Mouse (Mus musculus) stomach, embryonic 16.5 days (tissue): ENCODE measurements around the gene Ppp1r12c. TPM values are rescaled to one million over a fixed set of nuclear protein-coding genes. Genes with fewer than 3 reads are reported as not detected.
"Not testable (repeated sequence)": the region's sequence is repeated elsewhere in the genome, so short reads cannot be mapped to it uniquely, and the experiment has no call there.

Experiments
- ATAC-seq: fragments of 200-750 bp; cut with Nextera tagmentation; 2 replicates; pipeline ENCODE4 v1.8.0; 2017; ENCODE audit warnings: moderate number of reproducible peaks, moderate TSS enrichment; ENCODE audit not compliant: insufficient read depth, low FRiP score
- H3K27ac ChIP-seq: fragments of 300-500 bp; sonication (generic); 2 replicates; pipeline ENCODE4 v1.5.1; 2014; ENCODE audit warnings: low read length
- H3K27me3 ChIP-seq: fragments of 300-500 bp; sonication (generic); 2 replicates; pipeline ENCODE4 v1.6.1; 2014; ENCODE audit warnings: low read length, control low read depth, mixed read lengths; ENCODE audit not compliant: control insufficient read depth, insufficient read depth
- H3K36me3 ChIP-seq: fragments of 300-500 bp; sonication (generic); 2 replicates; pipeline ENCODE4 v1.6.1; 2014; ENCODE audit warnings: low read length; ENCODE audit not compliant: control insufficient read depth, insufficient read depth
- H3K4me1 ChIP-seq: fragments of 300-500 bp; sonication (generic); 2 replicates; pipeline ENCODE4 v1.6.1; 2014; ENCODE audit warnings: low read length, control low read depth, mixed read lengths; ENCODE audit not compliant: control insufficient read depth, insufficient read depth
- H3K4me2 ChIP-seq: fragments of 300-500 bp; sonication (generic); 2 replicates; pipeline ENCODE4 v1.6.1; 2014; ENCODE audit warnings: low read depth, low read length, mixed read lengths
- H3K4me3 ChIP-seq: fragments of 300-500 bp; sonication (generic); replicated peaks from 2 replicates; pipeline ENCODE4 v1.5.1; 2014; ENCODE audit warnings: mild to moderate bottlenecking, low read length
- H3K9ac ChIP-seq: fragments of 300-500 bp; sonication (generic); 2 replicates; pipeline ENCODE4 v1.6.1; 2014; ENCODE audit warnings: low read length
- H3K9me3 ChIP-seq: fragments of 300-500 bp; sonication (generic); replicated peaks from 2 replicates; pipeline ENCODE4 v1.6.1; 2016; ENCODE audit warnings: low read length, control low read depth; ENCODE audit not compliant: control insufficient read depth
- WGBS: fragments of 180-500 bp; shearing (Covaris S2); extraction: QIAGEN DNeasy Blood & Tissue Kit; methylation state at CpG from one replicate; pipeline ENCODE4 v1.1.7; 2014; 5-methylcytosine and 5-hydroxymethylcytosine counted together
- polyA plus RNA-seq: library from polyadenylated mRNA; unstranded; fragments of >200 nt; fragmentation: Nextera tagmentation; extraction: Ambion mirVana; gene quantifications from 2 replicates; pipeline ENCODE4 v1.2.1, GENCODE M21; 2015

Ppp1r12c gene
- polyA plus RNA-seq, 1 experiment from 2014 or later, result 22.3 TPM

DNA sequence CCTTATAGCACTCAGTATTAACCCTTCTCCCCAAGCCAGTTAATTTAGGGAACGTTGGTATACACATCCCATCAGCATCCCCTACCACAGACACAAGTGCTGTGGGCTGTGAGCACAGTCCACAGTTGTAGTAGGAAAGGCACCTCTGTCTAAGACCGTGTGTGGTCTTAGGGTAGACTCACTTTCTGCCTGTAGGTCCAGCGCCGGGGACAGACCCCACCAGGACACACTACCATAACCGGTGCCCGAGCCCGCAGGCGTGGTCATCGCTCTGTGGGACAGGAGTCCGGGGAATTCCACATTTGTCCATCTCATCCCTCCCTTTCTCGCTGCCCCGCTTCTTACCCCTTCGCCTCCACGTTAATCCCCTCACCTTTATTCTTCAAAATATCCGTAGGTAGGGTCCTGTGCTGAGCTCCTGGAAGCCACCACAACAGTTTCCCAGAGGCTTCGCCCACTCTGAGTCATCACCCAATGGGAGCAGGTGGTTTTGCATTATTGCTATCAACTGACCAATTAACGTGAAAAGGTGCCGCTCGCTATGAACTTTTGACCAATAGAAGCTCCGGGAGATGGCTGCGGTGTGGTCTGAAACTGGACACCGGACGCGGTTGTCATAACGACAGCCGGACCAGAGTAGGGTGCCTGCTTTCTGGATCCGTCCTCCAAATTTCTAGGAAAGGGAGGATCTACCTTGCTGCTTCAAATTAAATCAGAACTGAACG, 30.7 kb upstream of the Ppp1r12c start, which contains the start of gene Dnaaf3:
Gene Dnaaf3, minus strand, starts transcription at position 449 of the 725 bp plus-strand sequence.
- Histone ChIP-seq H3K27ac (no peak within 1 kb of the TSS), H3K9me3 (no peaks in the 10 kb centered on the region), H3K9ac (peak within 1 kb of the TSS; percentile 33; the same call in 1 of the 2 replicates), H3K36me3 (no peaks in the 10 kb centered on the region), H3K27me3 (no peaks in the 10 kb centered on the region), H3K4me2 (peak within 1 kb of the TSS; percentile 64), H3K4me3 (peak within 1 kb of the TSS; percentile 41), H3K4me1 (0 out of 2 replicates have a peak, but pooled peaks cover 4% of the 10 kb centered on the region)
- peak; percentile 95 for ATAC-seq
- 4% methylated on average over 28 of the region's 28 CpGs for WGBS

DNA sequence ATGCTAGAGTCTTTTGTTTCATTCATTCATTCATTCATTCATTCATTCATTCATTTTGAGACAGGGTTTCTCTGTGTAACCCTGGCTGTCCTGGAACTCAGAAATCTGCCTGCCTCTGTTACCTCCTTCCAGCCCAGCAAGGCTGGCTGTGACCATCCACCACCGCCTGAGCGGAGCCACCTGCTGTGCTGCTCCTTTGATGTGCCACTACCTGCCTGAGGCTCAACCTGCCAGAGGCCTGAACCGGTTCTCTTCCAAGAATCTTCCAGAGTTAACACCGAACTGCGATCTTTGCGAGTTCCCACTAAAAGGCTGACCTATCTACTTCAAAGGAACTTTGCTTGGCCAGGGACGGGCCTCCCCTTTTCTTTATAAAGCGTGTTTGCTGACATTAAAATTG, 28.7 kb upstream of the Ppp1r12c start:
- not testable (repeated sequence) for H3K36me3 ChIP-seq, H3K27me3 ChIP-seq, H3K4me2 ChIP-seq, H3K4me1 ChIP-seq, H3K4me3 ChIP-seq, ATAC-seq, H3K27ac ChIP-seq, H3K9me3 ChIP-seq, H3K9ac ChIP-seq
- 33% methylated on average over 7 of the region's 8 CpGs for WGBS

DNA sequence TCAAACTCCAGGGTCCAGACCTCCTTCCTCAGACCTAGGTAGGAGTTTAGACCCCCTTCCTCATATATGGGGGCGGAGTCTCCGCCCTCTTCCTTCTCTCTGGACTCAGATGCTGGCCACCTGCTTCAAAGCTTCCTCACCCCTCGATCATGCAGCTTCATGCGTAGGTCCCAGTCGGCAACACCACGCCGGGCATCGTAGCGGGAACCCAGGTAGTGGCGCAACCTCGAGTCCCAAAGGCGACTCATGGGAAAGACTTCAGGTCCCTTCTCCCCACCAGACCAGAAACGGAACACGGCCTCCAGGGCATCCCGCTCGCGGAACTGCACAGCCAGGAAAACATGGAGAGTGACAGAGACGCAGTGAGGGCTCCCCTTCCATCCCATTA, 25.8 kb upstream of the Ppp1r12c start:
- peaks cover 8% of the 10 kb centered on the region; the same call in 1 of the 2 replicates for H3K4me1 ChIP-seq
- H3K4me2 ChIP-seq, result peak overlapping the region; percentile 67; the same call in 1 of the 2 replicates
- H3K27ac ChIP-seq, result no peak overlapping the region
- 52% methylated on average over 18 of the region's 18 CpGs for WGBS
- H3K36me3 ChIP-seq, result no peaks in the 10 kb centered on the region
- H3K9ac ChIP-seq, result no peak overlapping the region
- H3K27me3 ChIP-seq, result no peaks in the 10 kb centered on the region
- ATAC-seq, result no peak
- H3K9me3 ChIP-seq, result no peaks in the 10 kb centered on the region
- peak overlapping the region; percentile 47 for H3K4me3 ChIP-seq

DNA sequence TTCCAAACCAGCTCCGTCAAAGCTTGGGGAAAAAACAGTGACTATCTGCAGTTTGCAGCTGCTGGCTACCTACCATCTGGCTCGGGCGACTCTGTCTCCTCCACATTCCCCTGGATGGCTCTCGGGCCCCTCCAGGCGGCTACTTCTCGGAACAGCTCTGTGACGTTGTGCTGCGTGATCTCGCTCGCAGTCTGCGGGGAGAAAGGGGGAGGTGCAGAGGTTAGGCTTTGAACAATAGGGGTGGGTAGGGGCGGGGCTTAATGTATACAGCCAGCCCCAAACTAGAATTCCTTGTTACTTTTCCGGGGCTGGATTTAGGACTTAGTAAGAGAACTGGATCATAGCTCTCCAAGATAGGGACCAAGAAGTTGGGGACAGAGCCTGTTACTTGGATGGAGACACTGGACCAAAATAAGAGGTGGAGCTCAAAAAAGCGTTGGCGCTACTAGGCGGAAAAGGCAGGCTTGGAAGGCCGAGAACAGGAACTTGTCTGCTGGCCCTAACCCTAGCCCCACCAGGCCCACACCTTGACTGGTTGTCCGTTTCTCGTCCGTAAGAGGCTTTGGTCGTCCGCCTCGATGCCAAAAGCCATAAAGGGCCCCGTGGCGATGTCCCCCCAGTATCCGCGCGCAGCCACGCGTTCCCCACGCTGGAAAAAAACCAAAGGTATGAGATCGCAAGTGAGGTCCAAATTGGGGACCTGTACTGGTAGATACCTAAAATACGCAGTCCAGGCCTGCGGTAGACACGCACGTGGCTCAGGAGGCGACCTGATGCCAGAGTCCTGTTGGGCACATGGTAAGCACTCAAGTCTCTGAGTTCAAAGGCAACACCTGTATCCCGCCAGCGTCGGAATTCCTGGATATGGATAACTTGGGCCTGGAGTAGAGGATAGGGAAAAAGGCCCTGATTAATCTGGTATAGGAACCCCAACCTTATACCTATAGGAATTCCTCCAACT, 25.1 kb upstream of the Ppp1r12c start:
- Histone ChIP-seq H3K27ac (peak overlapping the region; percentile 49), H3K4me1 (peaks cover 4% of the 10 kb centered on the region; the same call in 1 of the 2 replicates), H3K27me3 (no peaks in the 10 kb centered on the region), H3K36me3 (no peaks in the 10 kb centered on the region), H3K9ac (peak overlapping the region; percentile 74), H3K4me2 (peak overlapping the region; percentile 67), H3K9me3 (no peaks in the 10 kb centered on the region), H3K4me3 (peak overlapping the region; percentile 47)
- WGBS, result 21% methylated on average over 40 of the region's 40 CpGs
- peak; percentile 95 for ATAC-seq

DNA sequence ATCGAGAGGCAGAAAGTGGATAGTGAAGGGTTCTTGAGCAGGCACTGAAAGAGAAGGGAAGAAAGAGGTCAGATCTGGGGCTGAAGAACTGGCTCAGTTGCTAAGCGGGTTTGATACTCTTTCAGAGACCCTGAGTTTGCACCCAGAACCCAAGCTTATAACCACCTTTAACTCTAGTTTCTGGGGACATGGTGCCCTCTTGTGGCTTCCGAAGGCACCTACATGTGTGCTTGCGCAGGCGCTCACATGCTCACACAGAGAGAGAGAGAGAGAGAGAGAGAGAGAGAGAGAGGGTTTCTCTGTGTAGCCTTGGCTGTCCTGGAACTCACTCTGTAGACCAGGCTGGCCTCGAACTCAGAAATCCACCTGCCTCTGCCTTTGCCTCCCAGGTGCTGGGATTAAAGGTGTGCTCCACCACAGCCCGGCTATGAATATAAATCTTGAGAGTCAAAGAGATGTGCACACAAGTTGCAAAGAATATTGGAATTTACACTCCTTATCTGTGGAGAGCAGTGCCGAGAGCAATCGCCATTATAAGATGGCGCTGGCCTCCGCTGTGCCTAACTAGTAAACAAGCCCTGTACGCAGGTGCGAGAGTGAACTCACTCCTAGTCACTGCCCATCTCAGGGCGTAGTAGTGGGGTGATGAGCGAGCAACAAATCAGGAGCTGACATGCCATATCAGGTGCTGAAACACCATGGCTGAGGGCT, 22.9 kb upstream of the Ppp1r12c start, which contains the start of gene Tnni3:
Gene Tnni3, minus strand, starts transcription at position 18 of the 711 bp plus-strand sequence.
- H3K4me1 ChIP-seq, H3K36me3 ChIP-seq, H3K9ac ChIP-seq, H3K27me3 ChIP-seq, H3K4me2 ChIP-seq, H3K27ac ChIP-seq, H3K9me3 ChIP-seq, ATAC-seq, H3K4me3 ChIP-seq: not testable (repeated sequence)
- WGBS, result 68% methylated on average over 15 of the region's 15 CpGs

DNA sequence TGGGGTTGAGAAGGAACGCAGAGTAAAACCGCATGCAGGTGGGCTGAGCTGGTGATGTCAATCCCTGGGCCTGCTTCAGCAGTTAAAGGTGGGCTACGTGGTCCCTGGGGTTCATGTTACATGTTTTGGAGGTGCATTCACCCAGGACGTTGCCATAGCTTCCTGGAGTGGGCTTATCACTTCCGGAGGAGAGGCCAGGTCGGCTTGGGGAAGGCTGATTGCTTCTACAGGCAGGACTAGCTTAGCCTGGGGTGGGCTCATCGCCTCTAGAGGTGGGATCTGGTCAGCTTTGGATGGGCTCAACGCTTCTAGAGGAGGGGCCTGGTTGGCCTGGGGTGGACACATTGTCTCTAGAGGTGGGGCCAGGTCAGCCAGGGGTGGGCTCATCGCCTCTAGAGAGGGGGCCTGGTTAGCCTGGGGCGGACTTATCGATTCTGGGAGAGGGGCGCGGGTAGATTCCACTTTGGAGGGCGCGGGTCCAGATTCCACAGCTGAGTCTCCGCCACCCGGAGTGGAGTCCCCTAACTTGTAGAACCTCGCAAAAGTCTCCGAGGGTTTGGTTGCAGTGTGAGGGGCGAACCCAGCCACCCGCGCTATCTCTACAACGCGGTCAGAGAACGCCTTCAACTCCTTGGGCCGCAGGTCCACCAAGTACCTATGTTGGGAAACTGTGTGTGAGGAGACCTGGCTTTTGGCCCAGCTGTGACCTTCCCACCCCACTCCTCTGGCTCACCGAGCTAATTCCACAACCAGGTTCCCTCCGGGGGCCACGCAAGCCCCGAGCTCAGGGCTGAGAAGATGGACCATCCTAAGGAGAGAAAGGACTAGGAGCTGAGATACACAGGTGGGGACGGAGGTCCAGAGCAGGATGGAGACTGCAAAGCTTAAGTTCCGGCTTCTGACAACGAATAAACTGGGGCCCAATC, 22.0 kb upstream of the Ppp1r12c start:
- Histone ChIP-seq H3K9me3 (no peaks in the 10 kb centered on the region), H3K9ac (no peak overlapping the region), H3K36me3 (no peaks in the 10 kb centered on the region), H3K4me2 (no peak overlapping the region), H3K27me3 (no peaks in the 10 kb centered on the region), H3K27ac (no peak overlapping the region), H3K4me3 (no peak overlapping the region), H3K4me1 (peaks cover 4% of the 10 kb centered on the region; the same call in 1 of the 2 replicates)
- 88% methylated on average over 33 of the region's 33 CpGs for WGBS
- no peak for ATAC-seq

DNA sequence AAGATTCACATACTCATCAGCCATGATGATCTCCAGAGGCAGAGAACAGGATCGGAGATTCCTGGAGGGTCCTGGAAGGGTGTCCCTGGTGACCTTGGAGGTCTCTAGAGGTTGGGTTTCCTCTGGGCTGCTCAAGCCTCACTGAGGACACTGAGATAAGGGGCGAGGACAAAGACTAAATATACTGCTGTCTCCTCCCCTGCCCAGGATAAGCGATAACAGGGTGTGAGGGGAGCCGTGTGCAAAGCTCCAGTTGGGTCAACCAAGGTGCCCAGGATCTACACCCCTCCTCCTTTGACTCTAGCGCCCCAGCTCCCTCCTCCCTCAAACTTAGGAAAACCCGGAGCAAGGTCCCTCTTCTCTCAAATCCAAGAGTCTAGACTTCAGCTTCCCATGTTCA, 20.8 kb upstream of the Ppp1r12c start:
- no peak overlapping the region for H3K9ac ChIP-seq
- H3K4me3 ChIP-seq, result no peak overlapping the region
- WGBS, result 70% methylated on average over 6 of the region's 6 CpGs

More for the DNA sequence above, 20.8 kb upstream of the Ppp1r12c start:
- H3K36me3 ChIP-seq, result no peaks in the 10 kb centered on the region
- no peak overlapping the region for H3K27ac ChIP-seq
- no peaks in the 10 kb centered on the region for H3K9me3 ChIP-seq
- H3K27me3 ChIP-seq, result no peaks in the 10 kb centered on the region
- peaks cover 4% of the 10 kb centered on the region; the same call in 1 of the 2 replicates for H3K4me1 ChIP-seq
- H3K4me2 ChIP-seq, result no peak overlapping the region
- no peak for ATAC-seq
